Comparison of ENCODE assay signal across 25 mouse cellular contexts in genomic region chr2:70292776-70293175, GRCm38 (mm10).
A peak's percentile ranks its signal among the peaks of the same experiment; 100 is the strongest.
DNase-seq lines count a peak whose midpoint lies in the region; TF ChIP-seq lines count a peak whose summit lies in the region.
"Had no signal": no experiment of that assay in that cellular context is flagged by ENCODE, and none has a peak within 500 bp of the region (broad histone marks: within the 10 kb centered on the region; RNA-seq: fewer than 3 reads in every experiment).

No protein-coding gene starts in this region.

- H3K4me3 ChIP-seq in E14TG2a.4 (replicated peaks; ENCODE audit: low read length) = peak overlapping the region; percentile 24; the same call in 1 of the 2 replicates

- no peaks in the 10 kb centered on the region for H3K36me3 ChIP-seq in E14TG2a.4 (ENCODE audit: insufficient read depth, low read length)
- H3K36me3 ChIP-seq: G1E had no signal

- H3K4me1 ChIP-seq in E14TG2a.4 (replicated peaks; ENCODE audit: low read depth, low read length) = peaks cover 83% of the 10 kb centered on the region

- H3K9me3 ChIP-seq in E14TG2a.4 (ENCODE audit: low read length) = no peaks in the 10 kb centered on the region
- H3K9me3 ChIP-seq: G1E had no signal

- TF ChIP-seq CTCF in E14TG2a.4 (conservative IDR thresholded peaks at IDR 0.05; ENCODE audit: low read length) = no peak

- DNase-seq in ES-CJ7 (ENCODE audit: low read depth, low spot score) (peak; percentile 64), R1 (ENCODE audit: low read depth, low spot score) (peak; percentile 83), ZHBTc4 (ENCODE audit: low read depth, low spot score) (peak; percentile 64)
- DNase-seq in T-cell, adult 2 months (ENCODE audit: low spot score) = no peak
- no peak for DNase-seq in heart, adult 8-10 months (ENCODE audit: low spot score)
- no peak for DNase-seq in right cerebral cortex, adult 2 months (ENCODE audit: low spot score in 2 of 2)
- DNase-seq in urinary bladder, postnatal 10 days (ENCODE audit: low spot score) = no peak
- DNase-seq: adrenal gland, adult 2 months; adrenal gland, adult 8-10 months; adrenal gland, postnatal 10 days; adrenal gland, postnatal 14 days; adrenal gland, postnatal 25 days; adrenal gland, postnatal 36 days; B cell, adult 2 months; cerebellum, adult 11 months; cerebellum, adult 11-12 months; cerebellum, adult 18-20 months; cerebellum, adult 2 months; cerebellum, adult 8-10 months; cerebellum, adult 9-10 months; cerebellum, adult 9-11 months had no signal

- no peaks in the 10 kb centered on the region for H3K27me3 ChIP-seq in E14TG2a.4 (ENCODE audit: insufficient read depth, low read length)
- H3K27me3 ChIP-seq: CH12.LX, Patski had no signal

Comparison
In these comparisons a context has a peak if more than half of its experiments do, and no peak if none do; other contexts are left out.
1. DNase-seq: peak in ES-CJ7 (single experiment), R1 (single experiment) and ZHBTc4 (single experiment); none in T-cell, adult 2 months (single experiment), heart, adult 8-10 months (single experiment), right cerebral cortex, adult 2 months (0 of 2) and urinary bladder, postnatal 10 days (single experiment).